Mouse (Mus musculus): ENCODE measurements around the gene Nubp1. TPM values are rescaled to one million over a fixed set of nuclear protein-coding genes. Genes with fewer than 3 reads are reported as not detected.

Gene Nubp1
- total RNA-seq, 2 experiments from 2014 or later: 46.8 to 51.6 TPM

DNA sequence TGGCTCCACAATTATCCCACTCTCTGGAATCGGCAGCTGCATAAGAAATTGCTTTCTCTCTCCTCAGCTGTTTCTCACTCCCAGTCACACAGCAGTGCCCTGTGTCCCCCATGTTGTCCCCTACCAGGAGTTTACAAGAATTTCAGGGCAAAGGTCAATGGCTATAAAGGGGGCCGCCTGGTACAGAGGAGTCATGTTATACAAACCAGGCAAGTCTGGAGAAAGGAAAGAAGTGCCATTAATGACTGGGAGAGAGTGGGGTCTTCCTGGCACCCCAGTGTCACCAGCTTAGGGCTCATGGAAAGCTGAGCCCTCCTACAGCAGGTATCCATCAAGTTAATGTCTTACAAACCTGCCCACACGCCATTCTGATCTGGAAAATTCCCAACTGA, 42.8 kb downstream of the Nubp1 start:
- no peak for ATAC-seq (replicated peaks; ENCODE audit: low FRiP score, low TSS enrichment, poor library complexity, severe bottlenecking)

DNA sequence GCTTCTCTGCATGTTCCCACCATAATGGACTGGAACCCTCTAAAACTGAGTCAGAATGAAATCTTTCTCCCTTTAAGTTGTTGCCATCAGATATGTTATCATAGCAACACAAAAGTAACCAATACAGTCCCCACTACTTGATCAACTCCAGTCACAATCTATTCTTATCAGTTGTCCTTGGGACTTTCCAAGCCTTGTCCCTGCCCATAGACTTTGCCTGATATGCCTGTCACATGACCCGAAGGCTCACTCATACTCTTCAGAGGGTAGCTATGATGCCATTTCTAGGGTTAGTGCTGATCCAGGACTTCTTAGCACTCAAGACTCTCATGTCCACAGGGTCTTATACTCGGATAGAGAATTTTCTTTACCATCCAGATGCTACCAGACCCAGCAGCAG, 48.4 kb downstream of the Nubp1 start:
- no peak for ATAC-seq (replicated peaks; ENCODE audit: low FRiP score, low TSS enrichment, poor library complexity, severe bottlenecking)

DNA sequence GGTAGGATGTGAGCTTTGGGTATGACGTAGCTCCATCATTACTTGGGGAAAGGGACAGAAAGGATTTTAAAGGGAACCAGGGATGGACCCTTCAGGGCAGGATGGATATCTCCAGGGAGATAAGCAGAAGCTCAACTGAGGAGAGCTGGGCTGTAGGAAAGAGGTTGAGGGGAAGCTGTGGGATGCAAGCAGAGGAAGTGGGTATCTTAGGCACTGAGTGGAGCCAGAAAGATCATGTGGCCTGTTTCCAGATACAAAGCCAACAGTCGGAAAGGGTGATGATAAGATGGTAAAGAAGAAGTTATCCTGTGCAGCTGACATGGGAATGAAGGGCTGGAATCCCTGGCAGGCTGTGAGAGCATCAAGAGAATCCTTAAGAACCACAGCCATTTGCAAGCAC, 49.4 kb downstream of the Nubp1 start:
- no peak for ATAC-seq (replicated peaks; ENCODE audit: low FRiP score, low TSS enrichment, poor library complexity, severe bottlenecking)

DNA sequence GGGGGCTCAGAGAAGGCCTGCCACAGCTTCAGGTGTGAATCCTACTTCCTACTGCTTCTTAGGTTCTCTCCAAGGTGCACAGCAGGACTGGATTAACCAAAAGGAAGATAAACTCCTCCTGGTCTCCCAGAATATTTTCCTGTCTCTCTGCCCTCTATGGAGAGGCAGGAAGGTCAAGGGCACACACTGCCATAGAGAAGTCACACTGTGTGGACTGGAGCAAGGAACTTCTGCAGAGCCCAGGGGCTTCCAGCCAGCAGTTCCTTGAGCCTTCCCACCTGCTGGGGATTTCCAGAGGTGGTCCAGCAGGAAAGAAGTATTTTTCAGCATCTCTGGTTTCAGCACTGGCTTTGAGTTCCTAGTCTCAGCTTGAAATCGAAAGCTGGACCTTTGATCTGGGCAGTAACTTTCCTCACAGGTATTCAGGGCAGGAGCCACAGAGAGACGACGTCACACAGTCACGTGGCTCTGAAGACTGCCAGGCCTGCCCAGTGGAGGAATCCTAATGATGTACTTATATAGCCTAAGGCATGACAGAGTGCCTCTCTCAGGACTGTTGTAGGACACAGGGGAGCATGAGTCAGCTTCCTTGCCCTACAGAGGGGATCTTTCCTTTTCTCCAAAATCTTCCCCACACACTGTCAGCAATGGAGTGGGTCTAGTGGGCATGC, 53.4 kb downstream of the Nubp1 start:
- no peak for ATAC-seq (replicated peaks; ENCODE audit: low FRiP score, low TSS enrichment, poor library complexity, severe bottlenecking)

DNA sequence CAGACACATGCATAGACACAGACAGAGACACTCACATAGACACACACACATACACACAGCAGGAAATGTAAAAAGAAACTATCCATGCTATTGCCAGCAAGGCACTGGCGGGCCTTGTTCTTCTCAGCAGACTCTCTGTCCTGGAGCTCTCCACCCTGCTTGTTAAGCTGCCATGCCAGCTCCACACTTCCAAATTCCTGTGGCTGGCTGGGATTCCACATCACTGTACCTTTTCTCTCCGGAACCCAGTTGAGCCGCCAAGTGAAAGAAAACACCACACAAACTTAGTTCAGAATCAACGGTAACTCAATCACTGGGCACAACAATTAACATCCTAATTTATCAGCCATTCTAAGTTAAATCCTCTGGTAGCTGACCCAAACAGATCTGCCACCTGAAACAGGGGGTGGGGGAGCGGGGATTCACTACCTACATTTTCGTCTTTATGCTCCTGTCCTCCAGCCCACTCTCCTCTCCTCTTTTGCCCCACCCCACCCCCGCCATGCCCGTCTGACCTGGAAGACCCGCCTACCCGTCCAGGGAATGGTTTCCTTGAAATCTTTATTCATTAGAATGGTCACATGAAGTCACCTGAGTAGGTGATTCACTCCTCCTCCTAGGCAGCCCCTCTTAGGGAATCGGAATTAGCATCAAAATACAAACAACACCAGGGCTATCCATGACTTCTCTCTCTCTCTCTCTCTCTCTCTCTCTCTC, 55.8 kb downstream of the Nubp1 start:
- ATAC-seq (replicated peaks; ENCODE audit: low FRiP score, low TSS enrichment, poor library complexity, severe bottlenecking): no peak

DNA sequence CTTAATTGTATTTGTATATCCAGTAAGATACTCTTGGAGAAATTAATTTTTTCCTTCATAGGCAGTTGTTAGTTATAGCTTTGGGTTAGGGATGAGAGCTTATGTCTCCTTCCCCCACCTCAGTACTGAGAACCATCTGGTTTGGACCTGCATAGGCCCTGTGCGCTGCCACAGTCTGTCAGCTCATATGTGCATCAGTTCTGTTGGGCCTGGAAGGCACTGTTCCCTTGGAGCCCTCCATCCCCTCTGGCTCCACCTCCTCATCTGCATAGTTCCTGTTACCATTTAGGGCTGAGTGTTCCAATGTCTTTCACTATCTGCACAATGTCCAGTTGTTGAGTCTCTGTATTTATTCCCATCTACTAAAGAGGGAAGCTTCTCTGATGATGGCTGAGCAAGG, 56.5 kb downstream of the Nubp1 start:
- ATAC-seq (replicated peaks; ENCODE audit: low FRiP score, low TSS enrichment, poor library complexity, severe bottlenecking): no peak

DNA sequence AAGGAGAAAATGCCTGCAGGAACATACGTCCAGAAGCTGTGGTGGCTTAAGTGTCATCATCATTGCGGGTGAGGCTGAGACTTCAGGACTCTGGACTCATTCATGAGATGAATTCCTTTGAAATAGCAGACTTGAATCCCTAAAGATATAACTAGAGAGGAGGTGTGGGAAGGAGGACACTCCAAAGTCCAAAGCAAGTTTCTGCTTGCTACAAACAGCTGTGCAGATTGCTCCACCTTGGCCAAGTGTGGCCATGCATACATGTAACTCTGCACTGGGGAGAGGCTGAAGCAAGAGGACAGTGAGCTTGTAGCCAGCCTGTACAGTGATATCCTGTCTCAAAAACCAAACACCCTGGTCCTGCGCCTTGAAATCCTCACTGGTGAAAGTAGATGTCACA, 60.2 kb downstream of the Nubp1 start:
- no peak for ATAC-seq (replicated peaks; ENCODE audit: low FRiP score, low TSS enrichment, poor library complexity, severe bottlenecking)

Other genes with a start within 250 kb of the Nubp1 start
- gene Rpl39l, start 241.7 kb upstream of the Nubp1 start, total RNA-seq (2014; fragmentation: Nextera tagmentation): not detected in 2 replicates
- not detected in 2 replicates for gene Rpl39l, start 241.7 kb upstream of the Nubp1 start, total RNA-seq (2017)
- not detected in 2 replicates for gene Atf7ip2, start 219.2 kb upstream of the Nubp1 start, total RNA-seq (2014; fragmentation: Nextera tagmentation)
- not detected in 2 replicates for gene Atf7ip2, start 219.2 kb upstream of the Nubp1 start, total RNA-seq (2017)
- not detected in 2 replicates for gene Emp2, start 98.0 kb upstream of the Nubp1 start, total RNA-seq (2014; fragmentation: Nextera tagmentation)
- gene Emp2, start 98.0 kb upstream of the Nubp1 start, total RNA-seq (2017): not detected in 2 replicates
- gene Tekt5, start 16.5 kb upstream of the Nubp1 start, total RNA-seq (2014; fragmentation: Nextera tagmentation): not detected in 2 replicates
- 0.19 TPM in 1 of 2 replicates, not detected in the other for gene Tekt5, start 16.5 kb upstream of the Nubp1 start, total RNA-seq (2017)
- not detected in 2 replicates for gene Tvp23a, start 35.4 kb downstream of the Nubp1 start, total RNA-seq (2014; fragmentation: Nextera tagmentation)
- gene Tvp23a, start 35.4 kb downstream of the Nubp1 start, total RNA-seq (2017): 0.30 TPM in 1 of 2 replicates, not detected in the other
- 1.8 TPM in 1 of 2 replicates, not detected in the other for gene Ciita, start 68.1 kb downstream of the Nubp1 start, total RNA-seq (2014; fragmentation: Nextera tagmentation)
- 0.70 and 1.3 TPM in 2 replicates for gene Ciita, start 68.1 kb downstream of the Nubp1 start, total RNA-seq (2017)
- gene Dexi, start 131.1 kb downstream of the Nubp1 start, total RNA-seq (2014; fragmentation: Nextera tagmentation): 12.5 and 13.2 TPM in 2 replicates
- 1.8 and 3.2 TPM in 2 replicates for gene Dexi, start 131.1 kb downstream of the Nubp1 start, total RNA-seq (2017)
- 13.2 and 20.9 TPM in 2 replicates for gene Clec16a, start 133.4 kb downstream of the Nubp1 start, total RNA-seq (2014; fragmentation: Nextera tagmentation)
- gene Clec16a, start 133.4 kb downstream of the Nubp1 start, total RNA-seq (2017): 6.3 and 13.6 TPM in 2 replicates

Data from megakaryocyte-erythroid progenitor cell, adult 5-6 weeks (primary cell).